Mouse (Mus musculus) testis, postnatal 10 days (tissue): Measurements from ENCODE around the gene Arhgef2.

Experiments
- DNase-seq: peaks from one replicate; pipeline ENCODE4 v3.0.0; 2021; ENCODE audit warnings: low spot score

Arhgef2 gene

GRCm38 (mm10) chr3:88643078-88643477 is 37.3 kb downstream of the Arhgef2 start:
- DNase-seq = no peak

GRCm38 (mm10) chr3:88645937-88646336 is 40.2 kb downstream of the Arhgef2 start:
- DNase-seq = no peak

GRCm38 (mm10) chr3:88646426-88646995 is 40.7 kb downstream of the Arhgef2 start:
- no peak for DNase-seq

GRCm38 (mm10) chr3:88647076-88647475 is 41.3 kb downstream of the Arhgef2 start:
- DNase-seq = no peak

- DNase-seq = no peak
These were observed 42.1 kb downstream of the Arhgef2 start for GRCm38 (mm10) chr3:88647779-88648413.

GRCm38 (mm10) chr3:88648452-88649168 is 42.8 kb downstream of the Arhgef2 start:
- no peak for DNase-seq

GRCm38 (mm10) chr3:88649186-88649585 is 43.4 kb downstream of the Arhgef2 start:
- DNase-seq = no peak

GRCm38 (mm10) chr3:88649967-88650366 is 44.2 kb downstream of the Arhgef2 start:
- DNase-seq = no peak

- no peak for DNase-seq
These were observed 45.1 kb downstream of the Arhgef2 start for GRCm38 (mm10) chr3:88650713-88651504.

GRCm38 (mm10) chr3:88651669-88652618 is 46.2 kb downstream of the Arhgef2 start:
- DNase-seq = no peak

- no peak for DNase-seq
These were observed 47.2 kb downstream of the Arhgef2 start, which contains the start of gene Rxfp4 for GRCm38 (mm10) chr3:88652846-88653515. Gene Rxfp4, minus strand, starts transcription at chr3:88653142.

GRCm38 (mm10) chr3:88653516-88654370 is 48.0 kb downstream of the Arhgef2 start:
- DNase-seq = no peak

GRCm38 (mm10) chr3:88654621-88655020 is 48.9 kb downstream of the Arhgef2 start:
- no peak for DNase-seq

- no peak for DNase-seq
These were observed 49.9 kb downstream of the Arhgef2 start for GRCm38 (mm10) chr3:88655619-88656018.

- no peak for DNase-seq
These were observed 52.8 kb downstream of the Arhgef2 start for GRCm38 (mm10) chr3:88658441-88659127.

- DNase-seq = no peak
These were observed 54.0 kb downstream of the Arhgef2 start for GRCm38 (mm10) chr3:88659798-88660197.

GRCm38 (mm10) chr3:88664095-88664494 is 58.3 kb downstream of the Arhgef2 start:
- DNase-seq = no peak

GRCm38 (mm10) chr3:88677399-88677798 is 71.6 kb downstream of the Arhgef2 start:
- peak; percentile 75 for DNase-seq

GRCm38 (mm10) chr3:88683814-88684213 is 78.0 kb downstream of the Arhgef2 start:
- no peak for DNase-seq
